Mouse (Mus musculus) thymus, adult 2 months (tissue): Measurements from ENCODE around the gene Borcs5.

ENCODE experiments used
- CTCF ChIP-seq: fragments of 200-500 bp; IDR thresholded peaks from 2 replicates; pipeline ENCODE4 v1.5.1; 2012; ENCODE audit warnings: mild to moderate bottlenecking, control low read depth, low read length, moderate library complexity, borderline replicate concordance; ENCODE audit not compliant: control insufficient read depth, poor library complexity, insufficient read depth; ENCODE audit errors: extremely low read depth
- POLR2A ChIP-seq: fragments of 200-500 bp; IDR thresholded peaks from 2 replicates; pipeline ENCODE4 v1.6.1; 2012; ENCODE audit warnings: mild to moderate bottlenecking, low read length, control low read depth, moderate library complexity; ENCODE audit not compliant: control insufficient read depth, poor library complexity, insufficient read depth; ENCODE audit errors: extremely low read depth

GRCm38 (mm10) chr6:134698243-134698642 is 58.9 kb downstream of the Borcs5 start:
- TF ChIP-seq CTCF (no peak), POLR2A (no peak)
